Mouse (Mus musculus): ENCODE results near the gene Atg4a.

DNA sequence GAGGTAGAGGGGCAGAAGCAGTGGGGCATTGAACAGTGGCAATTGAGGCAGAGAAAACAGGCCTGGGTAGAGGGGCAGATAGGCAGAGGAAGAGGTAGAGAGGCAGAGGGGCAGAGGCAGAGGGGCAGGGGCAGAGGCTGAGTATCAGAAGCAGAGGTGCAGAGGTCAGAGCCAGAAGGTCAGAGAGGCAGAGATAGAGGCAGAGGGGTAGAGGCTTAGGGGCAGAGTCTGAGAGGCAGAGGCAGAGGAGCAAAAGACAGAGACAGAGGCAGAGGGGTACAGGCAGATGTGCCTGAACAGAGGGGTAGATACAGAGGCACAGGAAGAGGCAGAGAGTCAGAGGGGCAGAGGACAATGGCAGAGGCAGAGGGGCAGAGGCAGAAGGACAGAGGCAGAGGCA is 193.6 kb downstream of the Atg4a start:
- TF ChIP-seq EP300 (IDR thresholded peaks at IDR 0.05), result no peak
- no peak for TF ChIP-seq CTCF (IDR thresholded peaks at IDR 0.05)

Measured in lung, postnatal 0 days (tissue).